Mouse (Mus musculus): Measurements from ENCODE around the gene Tbrg4.

Tbrg4 gene

GRCm38 (mm10) chr11:6625478-6626387 is at the start of gene Tbrg4:
Tbrg4 (minus strand) TSS chr11:6626067.
- in situ Hi-C loops (cut with MboI, MseI): loop anchor here in 1 of 2 experiments (10.0 kb wide), 1 partner anchor 101 kb away; the partner anchor contains the start of gene Myo1g

GRCm38 (mm10) chr11:6675402-6675801 is 49.5 kb upstream of the Tbrg4 start:
- in situ Hi-C loops (cut with MboI, MseI): no loop called here

- in situ Hi-C loops (cut with MboI, MseI): no loop called here
Measured at GRCm38 (mm10) chr11:6674701-6675100, 48.8 kb upstream of the Tbrg4 start.

GRCm38 (mm10) chr11:6670826-6671225 is 45.0 kb upstream of the Tbrg4 start:
- in situ Hi-C loops (cut with MboI, MseI): no loop called here

- in situ Hi-C loops (cut with MboI, MseI): no loop called here
Measured at GRCm38 (mm10) chr11:6670044-6670443, 44.2 kb upstream of the Tbrg4 start.

DNA sequence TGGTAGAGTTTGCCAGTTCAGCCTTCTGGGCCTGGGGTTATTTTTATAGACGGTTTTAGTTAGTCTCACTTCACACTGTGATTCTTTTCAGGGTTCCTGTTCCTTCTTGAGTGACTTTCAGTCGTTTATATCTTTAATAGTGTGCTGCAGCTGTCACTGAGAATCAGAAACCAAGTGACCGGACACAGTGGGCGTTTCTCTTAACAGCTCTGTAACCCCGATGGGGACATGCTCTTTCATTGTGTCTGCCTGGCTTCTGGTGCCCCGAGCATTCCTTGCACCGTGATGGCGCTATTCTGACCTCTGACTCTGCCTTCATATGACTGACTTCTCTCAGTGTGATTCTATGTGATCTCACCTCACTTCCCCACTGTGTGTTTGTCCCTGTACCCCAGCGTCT is 43.2 kb upstream of the Tbrg4 start:
- in situ Hi-C loops (cut with MboI, MseI): loop anchor here in 1 of 2 experiments (10.0 kb wide), 1 partner anchor 466 kb away; no protein-coding TSS in a partner anchor

GRCm38 (mm10) chr11:6666634-6667033 is 40.8 kb upstream of the Tbrg4 start:
- in situ Hi-C loops (cut with MboI, MseI): loop anchor here in 1 of 2 experiments (10.0 kb wide), 1 partner anchor 468 kb away; no protein-coding TSS in a partner anchor

GRCm38 (mm10) chr11:6661206-6661605 is 35.3 kb upstream of the Tbrg4 start:
- in situ Hi-C loops (cut with MboI, MseI): loop anchor here in 1 of 2 experiments (10.0 kb wide), 1 partner anchor 474 kb away; no protein-coding TSS in a partner anchor

DNA sequence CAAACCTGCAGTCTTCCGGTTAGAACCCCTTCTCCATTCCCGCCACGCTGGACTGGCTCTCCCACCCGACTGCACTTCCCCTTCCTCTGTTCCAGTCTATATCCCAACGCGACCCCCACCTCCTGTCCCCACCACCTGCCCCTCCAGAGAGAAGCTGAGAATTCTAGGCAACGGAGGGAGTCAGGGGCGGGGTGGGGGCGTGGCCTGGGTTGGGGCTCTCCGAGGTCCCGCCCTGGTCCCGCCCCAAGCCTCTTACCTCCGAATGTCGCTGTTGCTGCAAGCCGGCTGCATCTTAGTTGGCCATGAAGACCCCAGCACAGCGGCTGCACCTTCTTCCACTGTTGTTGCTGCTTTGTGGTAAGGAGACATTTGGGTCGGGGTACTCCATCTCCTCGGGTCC is 32.4 kb upstream of the Tbrg4 start, which contains the start of gene Ramp3:
Gene Ramp3, plus strand, starts transcription at position 251 of the 400 bp plus-strand sequence.
- in situ Hi-C loops (cut with MboI, MseI): loop anchor here in 1 of 2 experiments (10.0 kb wide), 1 partner anchor 47 kb away; no protein-coding TSS in a partner anchor

GRCm38 (mm10) chr11:6654903-6655302 is 29.0 kb upstream of the Tbrg4 start:
- in situ Hi-C loops (cut with MboI, MseI): loop anchor here (5.0 to 10.0 kb wide), 4 partner anchors 50 to 482 kb away; no protein-coding TSS in a partner anchor

- in situ Hi-C loops (cut with MboI, MseI): loop anchor here (5.0 to 10.0 kb wide), 4 partner anchors 52 to 484 kb away; no protein-coding TSS in a partner anchor
Measured at GRCm38 (mm10) chr11:6652978-6653377, 27.1 kb upstream of the Tbrg4 start.

DNA sequence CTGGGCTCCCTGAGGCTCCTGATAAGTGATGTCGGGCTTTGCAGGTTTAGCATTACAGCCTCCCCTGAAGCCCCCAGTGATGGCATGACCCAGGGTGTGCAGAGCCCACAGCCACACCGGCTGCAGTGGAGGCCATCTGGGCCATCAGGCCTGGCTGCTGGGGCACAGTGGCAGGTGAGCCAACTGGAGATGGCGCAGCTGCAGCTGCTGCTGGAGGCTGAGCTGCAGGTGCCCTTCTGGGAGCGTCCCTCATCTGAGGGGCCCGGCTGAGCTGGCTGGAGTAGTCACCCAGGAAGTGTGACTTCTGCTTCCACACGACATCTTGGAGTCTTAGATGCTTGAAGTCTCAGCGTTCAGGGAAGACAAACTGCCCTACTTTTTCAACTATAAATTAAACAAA is 24.7 kb upstream of the Tbrg4 start:
- in situ Hi-C loops (cut with MboI, MseI): loop anchor here (5.0 to 10.0 kb wide), 4 partner anchors 54 to 487 kb away; no protein-coding TSS in a partner anchor

DNA sequence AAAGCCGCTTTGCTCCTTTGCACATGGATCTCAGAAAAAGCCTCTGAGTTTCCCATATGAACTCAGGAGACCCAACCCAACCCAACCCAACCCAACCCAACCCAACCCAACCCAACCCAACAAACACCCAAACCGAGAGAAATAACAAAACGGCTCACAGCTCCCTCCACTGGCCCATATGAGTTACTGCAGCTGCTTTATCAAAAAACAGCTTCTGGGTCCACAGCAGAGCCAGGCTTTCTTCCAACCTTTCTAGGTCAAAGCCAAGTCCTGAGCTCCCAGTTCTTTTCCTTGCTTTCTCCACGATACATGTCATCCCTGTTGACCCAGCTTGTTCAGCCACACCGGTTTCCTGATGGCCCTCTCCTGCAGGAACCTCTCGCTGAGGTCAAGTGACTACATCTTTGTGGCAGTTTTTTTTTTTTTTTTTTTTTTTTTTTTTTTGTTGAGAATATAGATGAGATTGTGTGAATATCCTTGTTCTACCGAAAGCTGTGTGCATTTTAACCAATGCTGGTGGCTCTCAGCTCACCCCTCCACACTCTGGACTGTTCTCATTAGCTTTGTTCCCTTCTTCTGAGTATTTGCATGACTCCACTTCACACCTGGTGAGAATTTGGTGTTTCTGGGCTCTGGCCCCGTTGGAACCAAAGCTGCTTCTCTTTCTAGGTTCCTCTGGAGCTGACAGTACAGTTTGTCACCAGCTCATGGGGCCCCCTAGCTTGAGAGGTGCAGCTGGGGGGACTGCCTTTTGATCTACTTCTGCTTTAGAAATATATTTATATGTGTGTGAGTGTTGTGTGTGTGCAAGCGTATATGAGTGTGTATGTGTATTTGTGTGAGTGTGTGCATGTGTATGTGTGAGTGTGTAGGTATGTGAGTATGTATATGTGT is 22.2 kb upstream of the Tbrg4 start:
- in situ Hi-C loops (cut with MboI, MseI): loop anchor here in 1 of 2 experiments (10.0 kb wide), 1 partner anchor 497 kb away; no protein-coding TSS in a partner anchor

- in situ Hi-C loops (cut with MboI, MseI): loop anchor here in 1 of 2 experiments (10.0 kb wide), 1 partner anchor 500 kb away; no protein-coding TSS in a partner anchor
Measured at GRCm38 (mm10) chr11:6644566-6644965, 18.7 kb upstream of the Tbrg4 start.

DNA sequence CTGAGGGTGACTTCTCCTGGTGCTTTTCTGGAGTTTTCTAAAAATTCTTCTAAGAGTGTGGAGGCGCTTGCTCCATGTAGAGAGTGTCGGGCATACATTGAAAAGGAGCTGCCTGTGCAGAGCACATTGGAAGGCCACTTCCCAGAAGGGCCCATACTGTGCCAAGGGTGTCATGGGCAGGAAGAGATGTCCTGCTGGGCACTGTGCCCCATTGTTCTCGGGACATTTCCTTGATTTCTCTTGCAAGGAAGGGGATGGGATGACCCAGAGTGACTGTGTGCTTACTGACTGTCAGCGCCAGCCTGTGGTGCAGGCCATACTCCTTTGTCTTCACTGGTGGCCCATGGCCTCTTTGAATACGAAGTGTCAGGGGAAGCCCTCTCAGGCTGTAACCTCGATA is 13.2 kb upstream of the Tbrg4 start:
- in situ Hi-C loops (cut with MboI, MseI): no loop called here

- in situ Hi-C loops (cut with MboI, MseI): no loop called here
Measured at GRCm38 (mm10) chr11:6638537-6638936, 12.7 kb upstream of the Tbrg4 start, which contains the start of gene Wap. Wap (minus strand) TSS chr11:6638637.

- in situ Hi-C loops (cut with MboI, MseI): no loop called here
Measured at GRCm38 (mm10) chr11:6636150-6636549, 10.3 kb upstream of the Tbrg4 start.

- in situ Hi-C loops (cut with MboI, MseI): loop anchor here in 1 of 2 experiments (10.0 kb wide), 1 partner anchor 105 kb away; the partner anchor contains the start of gene Myo1g
Measured at GRCm38 (mm10) chr11:6629655-6630054, 3.8 kb upstream of the Tbrg4 start.

DNA sequence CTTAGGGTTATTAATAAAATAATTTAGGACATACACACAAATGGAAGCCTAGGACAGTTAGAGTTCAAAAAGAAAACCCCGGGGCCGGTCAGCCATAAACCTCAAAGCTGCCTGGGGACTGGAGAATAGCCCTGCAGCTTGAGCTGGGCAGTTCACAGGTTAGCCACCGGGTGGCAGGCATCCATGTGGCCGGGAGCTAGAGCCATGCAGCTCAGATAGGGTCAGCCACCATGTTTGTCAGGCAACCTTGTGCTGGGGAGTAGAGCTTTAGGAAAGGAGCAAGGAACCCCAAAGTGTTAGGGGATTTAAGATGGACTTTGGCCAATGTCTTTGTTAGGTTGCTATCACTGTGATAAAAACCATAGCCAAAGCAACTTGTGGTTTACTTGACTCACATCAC is 2.7 kb upstream of the Tbrg4 start:
- in situ Hi-C loops (cut with MboI, MseI): loop anchor here in 1 of 2 experiments (10.0 kb wide), 1 partner anchor 104 kb away; the partner anchor contains the start of gene Myo1g

GRCm38 (mm10) chr11:6627731-6628130 is 1.9 kb upstream of the Tbrg4 start:
- in situ Hi-C loops (cut with MboI, MseI): loop anchor here in 1 of 2 experiments (10.0 kb wide), 1 partner anchor 103 kb away; the partner anchor contains the start of gene Myo1g

DNA sequence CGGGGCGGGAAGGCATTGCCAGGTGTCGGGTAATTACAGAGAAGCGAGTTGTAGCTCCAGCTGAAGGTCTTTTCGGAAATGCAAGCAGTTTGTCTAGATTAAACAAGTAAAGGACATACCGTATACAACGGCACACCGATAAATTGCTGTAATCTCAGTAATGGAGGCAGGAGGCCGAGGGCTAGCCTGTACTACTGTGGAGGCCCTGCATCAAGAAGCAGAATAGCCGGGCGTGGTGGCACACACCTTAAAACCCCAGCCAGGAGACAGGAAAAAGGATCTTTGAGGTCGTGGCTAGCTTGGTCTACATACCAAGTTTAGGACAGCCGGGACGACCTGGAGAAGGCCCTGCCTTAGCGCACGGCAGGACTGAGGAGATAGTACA is 513 bp upstream of the Tbrg4 start:
- in situ Hi-C loops (cut with MboI, MseI): loop anchor here in 1 of 2 experiments (10.0 kb wide), 1 partner anchor 102 kb away; the partner anchor contains the start of gene Myo1g
